Mouse (Mus musculus): ENCODE results near the gene Noc2l. TPM values are rescaled to one million over a fixed set of nuclear protein-coding genes. Genes with fewer than 3 reads are reported as not detected.

Gene Noc2l
- total RNA-seq, 2 experiments from 2014 or later, result 160 to 207 TPM

- no peak for ATAC-seq (replicated peaks; ENCODE audit: low FRiP score, low TSS enrichment, poor library complexity, severe bottlenecking)
Observed at GRCm38 (mm10) chr4:156213134-156213533, 22.7 kb upstream of the Noc2l start.

GRCm38 (mm10) chr4:156215649-156216048, 20.2 kb upstream of the Noc2l start, which contains the start of gene Perm1:
Gene Perm1, plus strand, starts transcription at chr4:156215868.
- no peak for ATAC-seq (replicated peaks; ENCODE audit: low FRiP score, low TSS enrichment, poor library complexity, severe bottlenecking)

GRCm38 (mm10) chr4:156216196-156216595, 19.6 kb upstream of the Noc2l start:
- no peak for ATAC-seq (replicated peaks; ENCODE audit: low FRiP score, low TSS enrichment, poor library complexity, severe bottlenecking)

- no peak for ATAC-seq (replicated peaks; ENCODE audit: low FRiP score, low TSS enrichment, poor library complexity, severe bottlenecking)
Observed at GRCm38 (mm10) chr4:156217022-156217669, 18.7 kb upstream of the Noc2l start.

- no peak for ATAC-seq (replicated peaks; ENCODE audit: low FRiP score, low TSS enrichment, poor library complexity, severe bottlenecking)
Observed at GRCm38 (mm10) chr4:156217838-156218237, 18.0 kb upstream of the Noc2l start.

- no peak for ATAC-seq (replicated peaks; ENCODE audit: low FRiP score, low TSS enrichment, poor library complexity, severe bottlenecking)
Observed at GRCm38 (mm10) chr4:156219936-156220335, 15.9 kb upstream of the Noc2l start.

- no peak for ATAC-seq (replicated peaks; ENCODE audit: low FRiP score, low TSS enrichment, poor library complexity, severe bottlenecking)
Observed at GRCm38 (mm10) chr4:156224276-156224675, 11.5 kb upstream of the Noc2l start.

GRCm38 (mm10) chr4:156227752-156228392, 7.9 kb upstream of the Noc2l start:
- peak; percentile 35; the same call in 1 of the 2 replicates for ATAC-seq (replicated peaks; ENCODE audit: low FRiP score, low TSS enrichment, poor library complexity, severe bottlenecking)

GRCm38 (mm10) chr4:156228393-156229024, 7.3 kb upstream of the Noc2l start:
- ATAC-seq (replicated peaks; ENCODE audit: low FRiP score, low TSS enrichment, poor library complexity, severe bottlenecking), result no peak

- ATAC-seq (replicated peaks; ENCODE audit: low FRiP score, low TSS enrichment, poor library complexity, severe bottlenecking), result 0 out of 2 replicates have a peak, but pooled peaks have one; percentile 4
Observed at GRCm38 (mm10) chr4:156234021-156234501, 1.7 kb upstream of the Noc2l start.

GRCm38 (mm10) chr4:156234701-156235213, 1.1 kb upstream of the Noc2l start, which contains the start of gene Plekhn1:
Gene Plekhn1, minus strand, starts transcription at chr4:156234857.
- peak; percentile 35 for ATAC-seq (replicated peaks; ENCODE audit: low FRiP score, low TSS enrichment, poor library complexity, severe bottlenecking)

- peak; percentile 19 for ATAC-seq (replicated peaks; ENCODE audit: low FRiP score, low TSS enrichment, poor library complexity, severe bottlenecking)
Observed at GRCm38 (mm10) chr4:156235360-156235770, 445 bp upstream of the Noc2l start.

GRCm38 (mm10) chr4:156236651-156237447, 1.0 kb downstream of the Noc2l start:
- 0 out of 2 replicates have a peak, but pooled peaks have one; percentile 20 for ATAC-seq (replicated peaks; ENCODE audit: low FRiP score, low TSS enrichment, poor library complexity, severe bottlenecking)

GRCm38 (mm10) chr4:156249567-156249966, 13.8 kb downstream of the Noc2l start:
- no peak for ATAC-seq (replicated peaks; ENCODE audit: low FRiP score, low TSS enrichment, poor library complexity, severe bottlenecking)

GRCm38 (mm10) chr4:156251081-156251480, 15.3 kb downstream of the Noc2l start:
- no peak for ATAC-seq (replicated peaks; ENCODE audit: low FRiP score, low TSS enrichment, poor library complexity, severe bottlenecking)

GRCm38 (mm10) chr4:156252140-156252539, 16.3 kb downstream of the Noc2l start:
- peak; percentile 19; the same call in 1 of the 2 replicates for ATAC-seq (replicated peaks; ENCODE audit: low FRiP score, low TSS enrichment, poor library complexity, severe bottlenecking)

- ATAC-seq (replicated peaks; ENCODE audit: low FRiP score, low TSS enrichment, poor library complexity, severe bottlenecking), result 0 out of 2 replicates have a peak, but pooled peaks have one; percentile 4
Observed at GRCm38 (mm10) chr4:156252619-156253018, 16.8 kb downstream of the Noc2l start.

GRCm38 (mm10) chr4:156253043-156253442, 17.2 kb downstream of the Noc2l start:
- peak; percentile 69 for ATAC-seq (replicated peaks; ENCODE audit: low FRiP score, low TSS enrichment, poor library complexity, severe bottlenecking)

Data from megakaryocyte-erythroid progenitor cell, adult 5-6 weeks (primary cell).